Mouse (Mus musculus) heart, adult 18-20 months (tissue): ENCODE data around the gene Scrt2. TPM values are rescaled to one million over a fixed set of nuclear protein-coding genes. Genes with fewer than 3 reads are reported as not detected.

Experiments
- DNase-seq, 2 experiments: peaks; one replicate each; pipeline ENCODE4 v3.0.0; 2021 to 2022; ENCODE audit warnings: mixed read lengths in 1 of 2
- total RNA-seq, 2 experiments: library from RNA; stranded (reverse); gene quantifications; 2 replicates each; pipeline ENCODE4 v1.2.3; 2021

The Scrt2 gene
- total RNA-seq, 2 experiments from 2014 or later: not detected

DNA sequence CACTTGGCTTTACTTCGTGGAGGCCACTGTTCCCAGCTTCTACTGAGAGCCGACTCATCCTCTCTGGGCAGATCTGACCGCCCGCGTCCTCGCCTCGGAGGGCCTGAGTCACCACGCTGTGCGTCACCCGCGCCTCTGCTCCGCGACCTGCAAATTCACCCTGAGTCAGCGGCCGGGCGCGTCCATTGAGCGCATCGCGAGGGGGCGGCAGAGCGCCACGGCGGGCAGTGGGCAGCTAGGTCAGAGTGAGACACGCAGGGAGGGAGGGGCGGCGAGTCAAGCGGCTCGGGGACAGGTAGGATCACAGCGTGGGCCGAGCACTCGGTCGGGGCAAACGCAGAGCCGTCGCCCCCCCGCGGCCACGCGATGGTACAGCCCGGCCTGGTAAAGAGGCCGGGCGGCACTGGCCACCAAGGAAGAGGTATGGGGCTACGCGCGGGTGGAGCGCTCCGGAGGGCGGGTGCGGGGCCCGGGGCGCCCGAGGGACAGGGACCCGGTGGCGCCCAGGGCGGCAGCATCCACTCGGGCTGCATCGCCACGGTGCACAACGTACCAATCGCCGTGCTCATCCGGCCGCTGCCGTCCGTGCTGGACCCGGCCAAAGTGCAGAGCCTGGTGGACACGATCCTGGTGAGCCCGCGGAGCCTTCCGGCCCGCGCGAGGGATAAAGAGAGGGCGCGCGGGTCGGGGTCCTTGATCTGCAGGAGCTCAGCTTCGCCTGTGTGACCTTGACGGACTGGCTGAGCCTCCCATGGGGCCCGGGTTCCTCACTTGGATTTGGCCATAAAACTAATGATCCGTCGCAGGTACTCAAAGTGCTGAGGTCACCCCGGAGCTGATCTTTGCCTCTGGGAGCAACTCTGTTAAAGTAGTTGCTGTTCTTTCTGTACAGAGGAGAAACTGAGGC, 24.2 kb downstream of the Scrt2 start, which contains the start of gene Srxn1:
Srxn1 (plus strand) TSS at position 199 of the 907 bp plus-strand sequence.
- peak; percentile 91 to 92 for DNase-seq

DNA sequence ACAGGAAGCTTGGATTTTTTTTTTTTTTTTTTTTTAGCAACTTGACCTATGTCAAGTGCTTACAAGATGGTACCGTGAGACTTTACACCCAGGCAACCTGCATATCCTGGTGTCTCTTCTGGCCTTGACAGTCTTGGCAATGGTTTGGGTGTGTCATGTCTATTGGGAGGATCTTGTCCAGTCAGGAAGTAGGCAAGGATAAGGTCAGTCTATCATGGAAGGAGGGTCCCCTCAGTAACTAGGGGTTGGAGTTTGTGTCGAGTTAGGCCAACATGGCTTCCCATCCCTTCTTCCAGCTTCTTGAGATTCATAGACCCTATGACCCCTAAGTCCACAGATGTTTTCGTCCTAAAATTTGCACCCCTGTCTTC, 24.9 kb downstream of the Scrt2 start:
- no peak for DNase-seq

DNA sequence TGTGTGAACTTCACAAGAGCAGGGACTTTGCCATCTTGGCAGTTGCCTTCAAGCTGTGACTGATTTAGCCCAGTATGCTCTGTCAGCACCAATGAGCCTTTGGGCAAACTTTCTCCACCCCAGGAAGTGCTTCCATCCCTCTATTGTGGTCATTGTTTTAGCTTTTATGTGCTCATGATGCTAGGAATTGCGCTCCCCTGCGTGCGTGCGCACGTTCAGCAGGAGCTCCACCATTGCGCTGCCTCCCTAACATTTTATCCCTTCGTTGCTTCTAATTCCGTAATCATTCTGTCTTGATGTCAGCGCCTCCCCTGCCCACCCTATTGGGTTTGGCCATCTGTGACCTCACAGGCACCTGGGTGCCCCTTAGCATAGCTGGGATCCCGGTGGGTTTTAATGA, 25.3 kb downstream of the Scrt2 start:
- DNase-seq: no peak

DNA sequence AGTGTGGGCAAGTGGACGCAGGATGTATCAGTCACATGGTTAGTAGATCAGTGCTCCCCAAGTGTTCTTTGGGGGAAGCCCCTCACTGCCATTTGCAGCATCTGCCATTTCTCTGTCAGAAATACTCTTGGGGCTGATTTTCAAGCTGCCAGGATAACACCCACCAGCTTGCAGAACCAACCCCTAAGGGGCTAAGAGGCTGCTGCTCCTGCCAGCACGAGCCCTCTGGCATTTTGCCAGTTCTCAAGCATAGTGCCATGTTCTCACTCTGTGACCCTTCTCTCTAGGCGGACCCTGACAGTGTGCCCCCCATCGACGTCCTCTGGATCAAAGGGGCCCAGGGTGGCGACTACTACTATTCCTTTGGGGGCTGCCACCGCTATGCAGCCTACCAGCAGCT, 27.4 kb downstream of the Scrt2 start:
- DNase-seq: no peak

DNA sequence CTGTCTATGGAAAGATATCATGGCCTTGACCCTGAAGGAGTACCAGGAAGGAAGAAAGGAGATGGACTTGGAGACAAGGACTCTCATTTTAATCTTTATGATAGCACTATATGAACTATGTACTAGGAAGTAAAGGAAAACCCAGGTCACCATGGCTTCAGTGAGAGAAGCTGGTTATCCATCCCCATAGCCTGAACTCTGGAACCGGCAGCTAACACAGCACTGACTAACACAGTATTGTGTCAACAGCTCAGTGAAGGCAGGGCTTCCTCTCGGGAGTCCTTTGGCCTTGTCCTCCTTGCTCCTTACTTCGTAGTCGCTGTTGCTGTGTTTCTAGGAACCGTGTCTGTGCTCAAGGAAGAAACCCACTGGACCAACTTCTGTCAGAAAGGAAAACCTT, 28.1 kb downstream of the Scrt2 start:
- DNase-seq: no peak

DNA sequence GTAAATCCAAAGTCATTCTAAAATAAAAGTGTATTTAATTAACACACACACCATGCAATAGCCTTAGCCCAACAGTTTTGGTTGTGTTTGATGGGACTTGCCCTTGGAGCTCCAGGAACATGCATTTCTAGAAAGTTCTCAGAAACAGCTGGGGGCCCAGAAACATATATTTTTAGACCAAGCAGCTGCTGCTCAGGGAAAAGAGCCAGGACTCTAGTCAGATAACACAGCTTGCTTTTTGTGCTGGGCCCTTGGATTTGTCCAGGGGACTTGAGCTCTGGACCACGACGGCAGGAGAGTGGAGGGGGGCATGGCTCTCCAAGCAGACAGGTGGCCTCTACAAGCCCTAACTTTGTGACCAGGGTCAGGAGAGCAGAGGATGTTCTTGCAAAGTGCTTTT, 30.0 kb downstream of the Scrt2 start:
- no peak for DNase-seq

DNA sequence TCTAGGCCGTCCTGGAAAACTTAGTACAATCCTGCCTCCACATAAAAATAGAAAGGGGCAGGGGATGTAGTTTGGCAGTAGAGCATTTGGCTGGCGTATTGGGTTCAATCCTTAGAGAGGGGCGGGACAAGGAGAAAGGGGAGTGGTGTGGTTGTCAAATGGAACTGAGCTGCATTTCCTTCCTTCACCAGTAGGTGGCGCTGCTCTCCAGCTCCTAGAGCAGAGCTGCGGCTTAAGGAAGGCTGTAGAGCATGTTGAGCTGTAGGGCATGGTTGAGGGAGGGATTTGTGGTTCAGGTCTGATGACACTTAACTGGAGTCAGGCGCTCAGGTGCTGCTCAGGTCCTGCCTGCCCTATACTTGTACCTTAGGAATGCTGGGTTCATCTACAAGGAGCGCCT, 30.6 kb downstream of the Scrt2 start:
- peak; percentile 89 to 94 for DNase-seq

DNA sequence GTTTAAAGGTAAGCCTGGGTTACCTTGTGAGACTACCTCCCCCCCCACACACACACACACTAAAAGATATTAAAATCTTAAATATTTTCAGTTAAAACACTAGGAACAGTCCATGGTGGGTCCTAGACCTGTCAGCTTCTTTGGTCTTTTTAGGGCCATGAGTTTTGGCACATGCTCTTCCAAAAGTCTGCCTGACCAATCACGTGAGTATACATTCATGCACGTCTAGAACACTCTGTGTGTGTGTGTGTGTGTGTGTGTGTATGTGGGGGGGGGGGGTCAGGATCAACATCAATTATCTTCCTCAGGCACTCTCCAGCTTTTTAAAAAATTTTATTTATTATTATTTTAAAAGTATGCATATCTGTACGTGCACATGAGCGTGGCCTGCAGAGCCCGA, 31.2 kb downstream of the Scrt2 start:
- DNase-seq: no peak

DNA sequence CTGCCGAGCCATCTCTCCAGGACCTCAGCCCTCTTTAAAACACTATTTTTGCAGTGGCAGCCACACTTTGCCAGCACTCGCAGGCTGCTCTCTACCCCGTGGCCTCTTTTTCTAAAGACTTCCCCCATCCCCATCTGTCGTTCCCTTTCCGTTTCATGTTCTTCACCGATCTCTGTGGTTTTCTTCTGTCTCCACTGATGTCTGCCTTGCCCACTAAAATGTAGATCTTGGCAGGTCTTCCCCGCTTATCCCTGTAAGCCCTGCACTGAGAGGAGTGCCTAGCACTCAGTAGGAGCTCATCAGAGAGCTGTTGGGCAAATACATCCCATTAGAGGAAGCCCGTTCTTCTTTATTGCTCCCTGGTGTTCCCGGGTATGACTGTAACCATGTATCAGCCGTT, 31.6 kb downstream of the Scrt2 start:
- DNase-seq: no peak

DNA sequence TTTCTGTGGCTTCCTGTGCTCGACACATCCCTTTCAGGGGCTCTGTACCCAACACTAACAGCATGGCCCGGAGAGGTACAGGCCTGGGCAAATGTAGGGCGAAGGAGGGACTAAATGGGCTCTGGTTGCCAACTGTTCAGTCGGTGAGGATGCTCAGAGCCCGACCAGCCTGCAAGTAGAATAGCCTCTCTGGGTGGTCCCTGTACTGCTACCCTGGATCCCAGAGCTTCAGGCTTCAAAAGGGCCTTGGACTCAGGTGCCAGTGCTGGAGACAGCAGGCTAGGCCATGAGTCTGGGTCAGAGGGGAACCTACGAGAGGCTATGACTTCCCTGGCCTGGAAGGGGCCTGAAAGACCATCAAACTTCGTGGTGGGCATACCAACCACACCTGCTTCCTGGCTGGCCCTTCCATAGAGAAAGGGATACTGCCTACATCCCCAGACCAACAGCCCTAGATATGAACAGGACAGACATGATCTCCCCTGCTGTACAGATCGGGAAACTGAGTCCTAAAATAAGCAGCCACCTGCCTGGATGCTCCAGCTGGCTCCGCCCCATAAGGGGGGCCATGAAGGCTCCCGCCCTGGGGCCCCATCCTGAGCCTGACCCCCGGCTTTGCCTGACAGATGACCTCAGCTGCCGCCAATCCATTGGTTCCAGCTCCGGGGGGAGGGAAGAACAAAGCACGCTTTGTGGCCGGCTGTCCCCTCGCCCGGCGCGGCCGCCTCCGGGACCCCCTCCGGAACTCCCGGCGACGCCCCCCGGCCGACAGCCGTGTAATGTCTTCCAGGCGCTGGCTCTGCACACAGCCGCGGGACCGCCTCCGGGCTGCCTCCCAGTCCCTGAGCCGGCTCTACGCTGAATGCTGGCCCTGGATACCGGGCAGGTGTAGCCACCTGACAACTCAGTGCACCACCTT, 33.0 kb downstream of the Scrt2 start:
- DNase-seq: no peak

DNA sequence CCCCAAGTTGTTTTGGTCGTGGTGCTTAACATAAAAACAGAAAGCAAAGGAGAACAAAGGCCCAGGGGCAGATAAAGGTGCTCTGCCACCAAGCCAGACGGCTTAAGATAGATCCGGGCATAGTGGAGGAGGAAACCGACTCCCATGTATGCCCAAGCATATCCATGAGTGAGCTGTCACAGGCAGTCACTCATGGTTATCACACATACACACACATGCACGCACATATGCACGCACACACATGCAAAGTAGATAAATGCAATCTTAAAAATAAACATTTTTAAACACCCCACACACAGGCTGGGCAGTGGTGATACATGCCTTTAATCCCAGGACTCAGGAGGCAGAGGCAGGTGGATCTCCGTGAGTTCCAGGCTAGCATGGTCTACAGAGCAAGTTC, 36.4 kb downstream of the Scrt2 start:
- DNase-seq: no peak

DNA sequence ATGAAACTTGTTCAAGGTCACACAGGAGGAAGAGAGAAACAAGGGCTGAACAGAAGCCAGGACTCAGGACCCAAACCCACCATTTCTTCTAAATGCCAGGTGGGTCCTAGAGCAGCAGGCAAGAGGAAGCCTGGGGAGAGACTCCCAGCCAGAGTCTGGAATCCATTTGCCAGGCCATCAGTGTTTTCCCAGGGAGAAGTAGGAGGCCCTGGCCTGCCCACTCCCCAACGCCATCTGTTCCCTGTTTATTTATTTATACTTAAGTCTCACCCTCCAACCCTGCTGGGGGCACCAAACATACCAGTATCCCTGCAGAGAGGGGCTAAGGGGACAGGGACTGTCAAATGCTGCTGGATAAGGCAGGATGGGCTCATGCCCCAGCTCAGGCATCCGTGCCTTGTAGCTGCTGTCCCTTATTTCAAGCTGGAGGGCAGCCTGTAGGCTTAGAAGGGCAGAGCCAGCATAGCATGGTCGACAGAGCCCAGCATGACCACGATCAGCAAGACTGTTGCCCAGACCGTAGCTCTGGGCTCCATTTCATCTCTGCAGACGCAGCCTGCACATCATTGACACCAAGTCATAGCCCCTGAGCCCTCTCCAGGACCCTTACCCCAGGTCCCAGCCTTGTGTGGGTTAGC, 38.0 kb downstream of the Scrt2 start:
- no peak for DNase-seq

DNA sequence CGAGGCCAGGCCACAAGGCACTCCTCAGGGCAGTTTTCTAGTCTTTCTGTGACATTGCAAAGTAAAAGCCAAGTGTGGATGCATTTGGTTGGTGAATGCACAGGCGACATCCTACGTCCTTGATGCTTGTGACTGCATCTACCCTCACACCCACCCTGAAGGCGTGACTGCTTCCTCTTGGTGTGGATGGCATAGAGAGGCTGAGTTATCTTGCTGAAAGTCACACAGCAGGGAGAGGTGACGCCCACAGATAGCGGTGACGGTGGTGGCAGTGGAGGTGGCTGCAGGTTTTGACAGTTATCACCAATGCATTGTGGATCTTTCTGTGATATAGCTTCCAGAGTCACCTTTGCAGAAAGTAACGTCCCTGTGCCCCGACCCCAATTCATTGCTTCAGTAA, 41.6 kb downstream of the Scrt2 start:
- DNase-seq: no peak

DNA sequence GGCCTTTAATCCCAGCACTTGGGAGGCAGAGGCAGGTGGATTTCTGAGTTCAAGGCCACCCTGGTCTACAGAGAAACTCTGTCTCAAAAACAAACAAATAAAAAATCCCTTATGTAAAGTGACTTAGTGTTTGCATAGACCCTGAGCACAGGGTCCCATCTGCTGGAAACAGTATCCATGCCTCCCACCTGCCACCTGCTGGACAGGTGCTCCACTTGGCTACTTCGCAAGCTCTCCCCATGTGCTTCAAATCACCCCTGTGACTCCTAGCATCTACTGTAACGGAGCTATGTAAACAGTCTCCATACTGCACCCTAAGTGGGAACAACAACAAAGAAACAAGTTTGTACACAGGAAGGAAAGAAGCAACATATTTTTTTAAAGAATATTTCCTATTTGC, 47.3 kb downstream of the Scrt2 start:
- no peak for DNase-seq

DNA sequence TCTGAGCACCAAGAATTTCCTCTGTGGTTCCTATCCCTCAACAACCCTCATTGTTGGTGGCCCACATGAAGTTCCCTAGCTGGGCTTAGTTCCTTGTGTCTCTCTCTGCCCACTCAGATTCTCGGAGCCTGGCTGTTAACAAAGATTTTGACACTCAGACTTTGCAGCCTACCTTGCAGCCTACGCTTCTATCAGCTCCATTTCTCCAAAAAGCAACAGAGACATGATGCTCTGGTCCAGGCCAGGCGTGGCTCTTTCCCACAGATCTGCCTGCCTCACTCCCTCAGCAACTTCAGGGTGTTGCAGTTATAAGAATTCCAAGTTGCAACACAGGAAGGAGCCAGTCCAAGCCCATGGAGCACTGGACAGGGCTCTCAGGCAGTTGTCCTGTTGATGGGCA, 48.4 kb downstream of the Scrt2 start:
- DNase-seq: no peak

DNA sequence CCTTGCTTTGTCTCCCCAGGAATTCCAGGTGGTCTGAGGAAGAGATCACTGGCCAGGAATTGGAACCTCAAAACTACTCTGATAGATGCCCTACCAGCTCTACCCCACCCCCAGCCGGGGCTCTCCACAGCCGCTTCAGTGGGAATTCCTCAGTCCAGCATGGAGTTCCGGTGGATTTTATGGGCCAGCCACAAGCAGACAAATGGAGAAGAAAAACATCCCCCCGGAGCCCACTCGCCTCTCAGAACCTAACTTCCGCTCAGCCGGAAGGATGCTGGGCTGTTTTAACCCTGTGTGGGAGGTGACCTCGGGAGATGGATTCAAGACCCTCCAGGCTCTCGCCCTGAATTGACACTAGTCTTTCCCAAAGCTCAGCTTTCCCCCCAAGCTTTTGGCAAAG, 50.7 kb downstream of the Scrt2 start:
- DNase-seq: no peak

DNA sequence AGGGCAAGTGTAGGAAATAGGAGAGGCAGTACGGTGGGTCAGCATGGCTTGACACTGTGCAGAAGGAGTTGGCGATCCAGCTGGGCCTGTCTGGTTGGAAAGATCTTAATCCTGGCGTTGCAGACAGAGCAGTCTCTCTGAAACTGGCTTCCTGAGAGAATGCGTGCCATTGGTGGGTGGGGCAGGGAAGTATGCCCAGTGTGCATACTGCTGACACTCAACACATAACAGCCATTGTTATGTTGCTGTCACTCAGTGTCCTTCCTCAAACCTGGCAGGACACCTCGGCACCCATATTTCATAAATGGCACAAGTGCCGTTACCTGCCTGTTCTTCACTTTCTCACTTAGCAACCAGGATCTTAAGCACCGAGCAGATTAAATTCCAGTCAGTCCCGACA, 51.4 kb downstream of the Scrt2 start:
- no peak for DNase-seq

DNA sequence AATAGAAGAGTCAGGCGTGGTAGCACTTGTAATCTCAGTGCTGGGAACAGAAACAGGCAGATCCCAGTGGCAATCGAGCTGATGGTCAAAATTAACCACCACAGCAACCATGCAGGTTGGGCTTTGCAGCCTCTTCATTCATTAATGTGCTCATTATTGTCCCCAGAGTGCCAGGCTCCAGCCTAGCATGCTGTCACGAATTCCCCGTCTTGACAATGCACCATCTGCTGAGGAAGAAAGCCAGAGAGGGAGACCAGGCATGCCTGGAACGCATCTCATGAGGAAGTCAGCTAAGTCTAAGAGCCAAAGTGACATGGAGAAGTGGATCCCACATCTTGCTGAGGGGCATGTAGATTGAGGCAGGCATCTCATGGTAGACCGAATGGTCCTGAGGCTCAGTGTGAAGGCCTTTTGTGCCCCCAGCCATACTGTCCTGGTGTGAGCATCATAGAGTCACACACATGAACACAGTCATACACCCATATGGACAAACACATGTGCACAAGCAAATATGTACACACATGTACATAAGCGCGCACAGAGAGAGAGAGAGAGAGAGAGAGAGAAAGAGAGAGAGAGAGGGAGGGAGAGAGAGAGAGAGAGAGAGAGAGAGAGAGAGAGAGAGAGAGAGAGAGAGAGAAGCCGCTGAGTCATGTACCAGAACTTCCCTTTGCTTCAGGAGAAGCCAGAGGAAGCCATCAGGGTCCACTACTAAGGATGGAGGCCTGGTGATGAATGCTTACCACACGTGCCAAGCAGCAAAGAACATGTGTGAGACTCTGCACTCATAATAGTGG, 58.1 kb downstream of the Scrt2 start:
- DNase-seq: no peak

DNA sequence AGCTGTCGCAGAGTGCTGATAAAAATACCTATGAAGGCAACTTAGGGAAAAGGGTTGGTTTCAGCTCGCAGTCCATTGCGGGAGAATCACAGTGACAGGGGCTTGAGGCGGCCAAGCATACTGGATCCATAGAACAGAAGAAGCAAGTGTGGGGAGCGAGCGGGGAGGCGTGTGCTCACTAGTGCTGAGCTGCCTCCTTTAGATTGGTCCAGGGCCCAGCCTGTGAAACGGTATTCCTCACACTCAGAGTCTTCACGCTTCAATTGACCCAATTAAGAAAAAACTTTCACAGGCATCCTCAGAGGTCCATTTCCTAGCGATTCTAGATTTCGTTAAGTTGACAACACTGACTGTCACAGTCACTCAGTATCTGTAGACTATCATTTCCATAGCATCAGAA, 59.6 kb downstream of the Scrt2 start:
- DNase-seq: no peak

DNA sequence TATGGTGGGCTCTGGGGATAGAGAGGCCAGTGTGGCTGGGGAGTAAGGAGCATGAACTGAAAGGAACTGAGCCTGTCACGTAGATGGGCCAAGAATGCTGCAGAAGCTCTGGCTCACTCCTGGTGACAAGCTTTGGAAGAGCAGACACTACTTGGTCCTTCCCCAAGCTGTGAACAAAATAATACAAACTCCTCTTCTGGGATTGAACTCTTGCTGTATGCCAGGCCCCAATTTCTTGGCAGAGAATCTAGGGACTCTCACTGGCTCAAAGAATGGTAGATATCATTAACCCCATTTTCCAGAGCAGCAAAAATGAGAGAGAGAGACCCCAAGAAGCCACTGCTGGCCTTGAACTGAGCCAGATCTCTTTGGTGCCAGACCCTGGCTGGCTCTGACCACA, 60.2 kb downstream of the Scrt2 start:
- no peak for DNase-seq

DNA sequence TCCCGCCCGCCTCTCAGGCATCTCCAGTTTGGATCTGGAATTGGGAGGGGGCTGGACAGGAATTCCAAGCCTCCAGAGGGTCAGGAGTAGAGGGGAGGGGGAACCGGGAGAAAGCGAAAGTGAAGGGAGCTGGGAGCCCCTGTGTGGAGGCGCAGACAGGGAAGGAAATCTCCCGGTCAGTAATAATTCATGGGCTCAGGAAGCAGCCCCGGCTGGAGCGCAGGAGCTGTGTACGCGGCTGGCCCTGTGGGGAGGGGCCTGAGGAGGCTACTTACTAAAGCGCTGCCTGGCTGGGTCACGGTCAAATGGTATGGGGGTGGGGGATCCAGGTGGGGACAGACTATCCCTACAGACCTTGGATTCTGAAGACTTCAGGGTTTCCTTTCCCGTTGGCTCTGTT, 60.7 kb downstream of the Scrt2 start:
- peak; percentile 54 to 68 for DNase-seq

DNA sequence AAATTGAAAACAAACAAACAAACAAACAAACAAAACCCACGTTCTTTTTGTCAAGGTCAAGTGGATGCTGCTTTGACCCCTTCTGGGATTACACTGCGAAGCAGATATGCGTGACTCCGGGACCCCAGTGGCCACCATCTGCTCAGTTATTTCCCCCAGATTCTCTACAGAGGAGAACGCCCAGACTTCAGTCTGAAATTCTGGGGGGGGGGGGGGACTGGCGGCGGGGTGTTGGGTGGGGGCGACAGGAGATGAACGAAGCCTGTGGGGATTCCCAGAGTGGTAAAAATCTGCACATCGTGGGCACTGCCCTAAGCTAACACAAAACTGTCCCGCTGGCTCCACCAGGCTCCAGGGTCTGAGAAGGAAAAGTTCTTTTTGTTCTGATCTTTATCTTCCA, 61.2 kb downstream of the Scrt2 start:
- no peak for DNase-seq
